Mouse (Mus musculus): ENCODE data around the gene Mcm6.
"Not testable (repeated sequence)": the region's sequence is repeated elsewhere in the genome, so short reads cannot be mapped to it uniquely, and the experiment has no call there.

The Mcm6 gene

DNA sequence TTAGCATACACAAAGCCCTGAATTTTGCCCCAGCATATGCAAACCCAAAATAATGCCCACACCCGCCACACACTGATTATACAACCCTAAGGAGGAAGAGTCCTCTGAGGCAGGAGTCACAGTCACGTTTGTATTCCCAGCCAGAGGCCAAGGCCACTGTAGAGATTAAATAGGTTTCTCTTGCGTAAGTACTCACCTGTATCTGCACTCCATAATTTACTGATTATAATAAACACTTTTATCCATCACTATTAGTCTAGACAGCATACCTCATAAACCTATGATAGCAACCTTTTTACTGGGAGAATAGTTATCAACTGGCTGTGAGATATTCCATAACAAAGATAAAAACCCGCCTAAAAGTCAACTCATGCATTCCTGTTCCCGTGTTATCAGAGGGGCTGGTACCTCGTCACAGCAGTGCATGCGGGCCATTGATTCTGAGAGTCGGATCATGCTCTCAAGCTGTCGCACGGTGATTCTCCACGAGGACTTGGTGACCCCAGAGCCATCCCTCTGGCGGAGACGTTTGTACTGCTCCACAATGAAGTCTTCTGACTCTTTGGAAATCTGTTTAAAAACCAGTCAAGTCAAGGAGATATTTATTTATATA lies 21.6 kb downstream of the Mcm6 start:
- DNase-seq (ENCODE audit: extremely low spot score, low spot score): no peak

DNA sequence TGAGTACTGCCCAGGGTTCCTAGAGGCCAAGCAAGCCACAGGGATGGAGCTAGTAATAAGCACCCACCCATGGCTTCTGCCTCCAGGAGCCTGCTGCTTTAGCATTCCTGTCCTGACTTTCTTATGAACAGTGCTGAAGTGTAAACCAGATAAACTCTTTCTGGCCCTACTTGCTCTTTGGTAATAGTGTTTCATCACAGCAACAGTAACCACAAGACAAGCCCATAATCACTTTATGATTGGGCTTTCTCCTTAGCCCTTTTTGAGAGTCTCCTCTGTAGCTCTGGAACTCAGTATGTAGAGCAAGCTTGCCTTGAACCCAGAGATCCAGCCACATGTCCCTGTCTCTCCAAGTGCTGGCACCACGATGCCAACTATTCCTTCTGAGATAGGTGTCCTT lies 29.2 kb downstream of the Mcm6 start:
- DNase-seq (ENCODE audit: extremely low spot score, low spot score): no peak

DNA sequence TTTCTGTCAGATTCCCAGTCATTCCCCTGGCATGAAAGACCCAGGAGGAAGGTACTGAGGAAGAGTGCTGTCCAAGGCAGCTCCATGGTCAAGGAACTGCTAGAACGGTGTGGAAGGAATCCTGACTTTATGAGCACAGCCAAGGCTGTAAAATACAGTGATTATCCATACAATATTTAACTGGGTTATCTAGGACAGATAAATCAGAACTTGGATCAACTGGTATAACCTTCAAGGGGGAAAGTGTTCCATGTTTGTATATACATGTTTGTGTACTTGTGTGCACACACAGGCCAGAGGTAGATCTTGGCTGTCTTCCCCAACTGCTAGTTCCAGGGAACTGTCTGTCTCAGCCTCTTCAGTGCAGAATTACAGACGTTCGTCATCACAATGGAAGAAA lies 31.2 kb downstream of the Mcm6 start, which contains the start of gene Lct:
Gene Lct, minus strand, starts transcription at position 101 of the 400 bp plus-strand sequence.
- DNase-seq (ENCODE audit: extremely low spot score, low spot score): no peak

DNA sequence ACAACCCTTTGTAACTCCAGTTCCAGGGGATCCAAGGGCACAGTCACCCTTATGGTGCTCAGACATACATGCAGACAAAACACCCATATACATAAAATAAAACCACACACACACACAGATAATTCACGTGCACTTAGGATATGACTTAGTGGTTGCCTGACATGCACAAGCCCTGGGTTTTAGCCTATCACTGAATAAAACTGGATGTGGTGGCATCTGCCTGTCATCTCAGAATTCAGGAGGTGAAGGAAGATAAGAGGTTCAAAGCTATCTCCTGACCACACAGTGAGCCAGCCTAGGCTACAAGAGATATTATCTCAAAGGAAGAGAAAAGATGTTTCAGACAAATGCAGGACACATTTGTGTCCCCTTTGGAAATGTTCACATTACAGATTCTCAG lies 32.3 kb downstream of the Mcm6 start:
- no peak for DNase-seq (ENCODE audit: extremely low spot score, low spot score)

DNA sequence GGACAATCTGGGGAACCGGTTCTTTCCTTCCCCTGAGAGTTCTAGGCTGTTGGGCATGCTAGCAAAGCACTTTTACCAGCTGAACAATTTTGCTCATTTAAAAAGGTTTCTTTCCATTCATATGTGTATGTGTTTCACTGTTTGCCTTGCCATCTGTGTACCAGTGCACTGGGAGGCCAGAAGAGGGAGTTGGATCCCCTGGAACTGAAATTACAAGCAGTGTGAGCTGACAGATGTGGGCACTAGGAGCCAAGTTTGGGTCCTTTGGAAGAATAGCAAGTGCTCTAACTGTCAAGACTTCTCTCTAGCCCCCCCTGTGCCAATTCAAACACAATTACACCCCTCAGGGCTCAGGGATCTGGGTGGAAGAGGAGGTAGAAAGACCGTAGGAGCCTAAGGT lies 34.7 kb downstream of the Mcm6 start:
- no peak for DNase-seq (ENCODE audit: extremely low spot score, low spot score)

DNA sequence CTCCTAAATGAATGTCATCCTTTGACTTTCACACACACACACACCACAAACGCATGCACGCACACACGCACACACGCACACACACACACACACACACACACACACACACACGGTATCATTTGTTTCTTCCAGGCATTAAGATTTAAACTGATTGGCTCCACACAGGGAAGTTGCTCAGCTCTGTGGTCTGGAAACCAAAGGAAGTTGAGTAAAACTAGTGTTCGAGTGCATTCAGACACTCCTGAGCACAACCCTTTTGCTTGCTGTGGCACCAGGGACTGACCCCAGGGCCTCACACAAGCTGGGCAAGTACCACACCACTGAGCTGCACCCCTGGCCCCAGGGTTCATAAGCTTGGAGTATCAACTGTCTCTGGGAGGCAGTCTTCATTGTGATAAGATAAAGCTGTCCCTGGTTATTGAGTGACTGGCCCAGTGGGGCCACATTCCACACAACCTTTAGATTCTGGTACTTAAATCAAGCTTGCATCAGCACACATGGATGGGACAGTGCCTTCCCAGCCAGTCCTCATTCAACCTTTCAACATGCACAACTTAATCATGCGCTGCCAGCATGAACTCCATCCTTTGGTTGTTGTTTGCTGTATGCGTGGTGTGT lies 36.3 kb downstream of the Mcm6 start:
- DNase-seq (ENCODE audit: extremely low spot score, low spot score): no peak

DNA sequence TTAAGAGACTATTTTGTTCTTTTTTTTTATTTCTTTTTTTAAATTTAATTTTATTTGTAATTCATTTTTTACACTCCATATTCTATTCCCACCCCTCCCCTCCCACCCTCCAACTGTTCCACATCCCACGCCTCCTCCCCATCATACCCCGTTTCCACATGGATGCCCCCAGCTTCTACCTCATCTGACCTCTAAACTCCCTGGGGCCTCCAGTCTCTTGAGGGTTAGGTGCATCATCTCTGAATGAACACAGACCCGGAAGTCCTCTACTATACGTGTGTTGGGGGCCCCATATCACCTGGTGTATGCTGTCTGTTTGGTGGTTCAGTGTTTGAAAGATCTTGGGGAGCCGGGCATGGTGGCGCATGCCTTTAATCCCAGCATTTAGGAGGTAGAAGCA lies 40.2 kb downstream of the Mcm6 start:
- DNase-seq (ENCODE audit: extremely low spot score, low spot score): not testable (repeated sequence)

DNA sequence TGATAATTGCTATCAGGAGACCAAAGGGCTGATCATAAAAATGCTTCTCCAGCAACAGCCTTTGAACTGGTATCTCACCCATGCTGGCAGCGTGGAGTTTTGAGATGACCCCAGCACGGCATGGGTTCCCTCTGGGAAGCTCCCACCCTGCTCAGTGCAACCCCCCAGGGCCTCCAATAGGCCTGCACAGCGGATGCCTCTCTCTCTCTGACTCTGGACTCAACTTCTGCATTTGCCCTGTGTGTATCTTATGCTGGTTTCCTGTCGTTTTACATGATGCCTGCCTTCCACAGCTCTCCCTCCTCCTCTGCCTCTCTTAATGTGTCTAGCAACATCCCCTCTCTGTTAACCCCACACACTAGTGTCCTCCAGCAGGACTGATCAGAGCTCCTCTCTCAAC lies 44.8 kb downstream of the Mcm6 start:
- no peak for DNase-seq (ENCODE audit: extremely low spot score, low spot score)

DNA sequence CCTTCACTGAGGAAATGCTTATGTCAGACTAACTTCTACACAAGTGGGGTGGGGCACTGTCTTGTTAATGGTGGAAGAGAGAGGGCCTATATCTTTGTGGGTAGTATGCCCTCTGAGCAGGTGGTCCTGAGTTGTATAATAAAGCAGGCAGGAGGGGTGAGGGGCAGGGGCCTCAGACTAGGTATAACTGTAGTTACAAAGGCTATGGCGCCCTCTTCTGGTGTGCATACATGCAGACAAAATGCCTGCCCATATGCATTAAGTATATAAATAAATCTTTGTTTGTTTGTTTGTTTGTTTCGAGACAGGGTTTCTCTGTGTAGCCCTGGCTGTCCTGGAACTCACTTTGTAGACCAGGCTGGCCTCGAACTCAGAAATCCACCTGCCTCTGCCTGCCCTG lies 50.4 kb downstream of the Mcm6 start:
- no peak for DNase-seq (ENCODE audit: extremely low spot score, low spot score)

DNA sequence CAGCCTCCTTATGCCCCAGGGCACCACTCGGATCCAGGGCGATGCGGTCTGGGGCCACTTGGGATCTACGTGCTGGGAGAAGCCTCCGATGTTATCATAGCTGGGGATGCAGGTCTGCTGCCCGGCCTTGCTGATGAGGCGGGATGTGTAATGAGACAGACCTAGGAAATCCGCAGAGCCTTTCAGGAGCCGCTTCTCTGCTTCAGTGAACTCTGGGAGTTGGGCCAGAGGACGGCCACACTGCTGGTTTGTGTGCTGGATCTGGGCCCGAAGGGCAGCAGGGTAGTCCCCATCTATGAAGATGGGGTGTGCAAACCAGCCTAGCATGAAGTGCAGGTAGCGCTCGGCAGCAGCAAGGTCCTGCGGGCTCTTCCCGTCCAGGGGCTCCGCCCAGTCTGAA lies 55.6 kb downstream of the Mcm6 start:
- no peak for DNase-seq (ENCODE audit: extremely low spot score, low spot score)

DNA sequence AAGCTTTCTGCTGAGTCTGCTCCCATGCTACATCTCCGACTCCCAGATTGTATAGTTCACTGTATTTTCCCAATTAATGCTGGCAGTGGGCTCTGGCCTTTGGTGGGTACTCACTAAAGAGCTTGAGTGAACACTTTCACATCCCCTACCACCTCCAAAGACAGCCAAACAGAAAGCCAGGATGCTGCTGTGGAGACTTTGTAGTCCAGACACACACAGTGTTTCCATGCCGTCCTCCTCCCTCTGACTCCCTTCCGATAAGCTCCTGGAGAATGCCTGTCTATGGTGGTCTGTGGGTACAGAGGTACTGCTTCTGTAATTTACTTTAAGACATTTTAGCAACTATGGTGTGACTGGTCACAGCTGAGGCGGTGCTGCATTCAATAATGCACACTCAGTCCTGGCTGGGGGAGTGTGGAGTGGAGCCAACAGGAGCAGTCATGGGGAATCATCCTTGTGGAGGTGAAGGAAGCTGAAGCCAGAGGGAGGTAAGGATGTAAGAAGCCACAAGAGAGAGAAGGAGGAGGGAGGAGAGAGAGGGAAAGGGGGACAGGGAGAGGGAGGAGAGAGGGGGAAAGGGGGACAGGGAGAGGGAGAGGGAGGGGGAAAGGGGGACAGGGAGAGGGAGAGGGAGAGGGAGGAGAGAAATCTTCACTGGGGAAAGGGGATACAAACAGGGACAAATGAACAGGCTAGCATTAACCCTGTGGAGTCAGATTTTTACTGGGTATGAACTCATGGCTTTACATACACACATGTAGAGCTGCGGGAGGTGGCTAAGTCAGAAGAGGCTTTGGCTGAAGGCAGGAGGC lies 63.5 kb downstream of the Mcm6 start:
- no peak for DNase-seq (ENCODE audit: extremely low spot score, low spot score)

DNA sequence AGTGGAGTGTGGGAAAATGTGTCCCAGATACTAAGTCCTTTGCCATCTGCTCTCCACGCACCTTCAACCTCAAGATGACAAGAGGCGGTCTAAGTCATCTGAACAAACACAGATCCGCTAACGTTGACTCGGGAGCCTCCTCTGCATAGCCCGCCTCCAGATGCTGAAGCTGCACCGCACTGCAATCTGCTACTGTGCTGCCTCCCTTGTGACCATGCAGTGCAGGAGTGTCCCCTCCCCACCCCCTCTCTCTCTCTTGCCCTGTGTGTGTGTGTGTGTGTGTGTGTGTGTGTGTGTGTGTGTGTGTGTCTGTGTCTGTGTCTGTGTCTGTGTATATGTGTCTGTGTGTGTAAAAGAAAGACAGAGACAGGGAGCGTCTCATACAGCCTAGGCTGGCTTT lies 64.2 kb downstream of the Mcm6 start:
- DNase-seq (ENCODE audit: extremely low spot score, low spot score): no peak

DNA sequence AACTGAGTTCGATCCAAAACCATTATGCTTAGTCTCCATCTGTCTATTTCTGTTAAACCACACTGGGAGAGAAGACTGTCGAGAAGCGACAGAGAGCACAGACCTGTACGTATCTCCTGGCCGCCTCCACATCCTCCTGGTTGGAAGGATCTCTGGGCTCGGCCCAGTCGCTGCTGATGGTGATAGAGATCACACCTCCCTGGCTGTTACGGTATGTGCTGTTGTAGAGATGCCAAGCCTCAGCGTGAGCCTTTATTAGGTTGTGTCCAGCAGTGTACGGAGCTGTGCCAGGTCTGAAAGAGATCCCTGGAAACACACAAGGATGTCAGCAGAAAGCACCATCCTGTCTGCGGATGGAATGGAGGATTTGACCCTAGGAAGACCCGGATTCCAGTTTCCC lies 65.9 kb downstream of the Mcm6 start:
- no peak for DNase-seq (ENCODE audit: extremely low spot score, low spot score)

DNA sequence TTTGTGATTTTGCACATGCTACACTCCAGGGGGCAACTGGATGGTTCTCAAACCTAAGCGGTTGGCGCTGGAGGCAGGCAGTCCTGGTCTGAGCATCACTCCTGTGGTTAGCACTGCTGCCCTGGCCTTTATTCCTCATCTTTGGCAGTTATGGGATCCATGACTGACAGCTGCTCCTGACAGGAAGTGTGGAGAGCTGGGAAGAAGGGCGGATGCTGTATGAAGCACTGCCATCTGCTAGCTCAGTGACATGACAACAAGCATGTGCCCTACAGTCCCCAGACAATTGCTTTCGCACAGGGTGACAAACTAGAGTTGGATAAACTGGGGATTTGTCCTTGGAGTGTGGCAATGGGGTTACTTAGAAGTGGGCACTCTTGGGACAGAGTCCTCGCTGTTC lies 69.2 kb downstream of the Mcm6 start:
- no peak for DNase-seq (ENCODE audit: extremely low spot score, low spot score)

DNA sequence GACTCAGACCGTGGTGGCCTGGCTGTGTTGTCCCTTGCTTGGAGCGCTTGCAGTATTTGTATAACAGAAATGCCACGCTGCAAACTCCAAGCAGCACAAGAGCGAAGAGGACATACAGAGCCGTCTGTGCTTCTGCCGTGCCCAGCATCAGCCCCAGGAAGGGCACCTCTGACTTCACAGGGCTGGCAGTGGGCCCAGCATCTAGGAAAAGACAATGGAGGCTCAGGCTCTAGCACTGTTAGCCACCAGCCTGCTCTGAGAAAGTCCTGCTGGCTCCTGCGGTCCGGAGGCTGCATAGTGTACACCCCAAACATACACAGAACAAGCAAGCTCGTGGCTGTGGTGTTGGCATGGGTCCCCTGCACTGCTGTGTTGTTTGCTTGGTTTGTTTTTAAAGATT lies 74.3 kb downstream of the Mcm6 start:
- DNase-seq (ENCODE audit: extremely low spot score, low spot score): no peak

DNA sequence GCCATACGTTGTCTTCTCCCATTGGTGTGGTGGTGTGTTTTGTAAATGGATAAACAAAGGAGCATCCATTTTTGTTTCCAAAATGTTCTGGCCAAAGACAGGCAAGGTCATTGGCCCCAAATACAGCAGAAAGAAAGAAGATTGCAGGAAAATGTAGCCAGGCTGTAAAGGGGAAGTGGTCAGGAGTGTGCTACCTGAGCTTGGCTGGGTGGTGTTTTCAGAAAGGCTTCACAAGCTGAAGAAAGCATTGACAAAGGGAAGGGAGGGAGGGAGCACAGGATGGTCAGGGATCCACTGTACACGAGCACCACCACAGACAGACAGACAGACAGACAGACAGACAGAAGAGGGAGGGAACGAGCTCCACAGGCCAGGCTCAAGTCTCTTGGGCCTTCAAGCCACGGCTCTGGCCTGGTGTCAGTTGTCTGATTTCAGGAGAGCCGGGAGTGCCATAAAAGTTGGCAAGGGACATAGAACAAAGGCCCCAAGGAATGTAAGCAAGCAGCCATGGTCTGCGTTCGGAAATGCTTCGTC lies 75.2 kb downstream of the Mcm6 start:
- no peak for DNase-seq (ENCODE audit: extremely low spot score, low spot score)

DNA sequence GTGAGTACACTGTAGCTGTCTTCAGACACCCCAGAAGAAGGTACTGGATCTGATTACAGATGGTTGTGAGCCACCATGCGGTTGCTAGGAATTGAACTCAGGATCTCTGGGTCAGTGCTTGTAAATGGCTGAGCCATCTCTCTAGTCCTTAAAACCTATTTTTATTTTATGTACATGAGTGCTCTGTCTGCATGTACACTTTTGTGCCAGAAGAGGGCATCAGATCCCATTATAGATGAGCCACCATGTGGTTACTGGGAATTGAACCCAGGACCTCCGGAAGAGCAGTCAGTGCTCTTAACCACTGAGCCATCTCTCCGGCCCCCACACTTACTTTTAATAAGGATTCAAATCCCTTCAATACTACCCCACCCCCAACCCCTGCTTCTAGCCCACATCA lies 76.5 kb downstream of the Mcm6 start:
- DNase-seq (ENCODE audit: extremely low spot score, low spot score): no peak

DNA sequence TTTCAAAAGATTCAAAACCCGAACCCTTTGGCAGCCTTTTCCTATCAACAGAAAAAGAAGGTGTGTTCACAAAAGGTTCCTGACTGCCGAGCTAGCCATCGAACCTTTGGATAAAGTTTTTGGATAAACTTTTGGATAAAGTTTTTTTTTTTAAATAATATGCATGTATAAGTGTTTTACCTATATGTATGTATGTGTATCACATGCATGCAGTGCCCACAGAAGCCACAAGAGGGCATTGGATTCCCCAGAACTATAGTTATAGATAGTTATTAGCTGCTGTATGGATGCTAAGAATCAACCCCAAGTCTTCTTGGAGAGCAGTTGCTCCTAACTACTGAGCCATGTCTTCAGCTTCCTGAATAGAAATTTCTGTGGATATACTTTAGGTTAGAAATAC lies 77.7 kb downstream of the Mcm6 start:
- no peak for DNase-seq (ENCODE audit: extremely low spot score, low spot score)

Data from neural tube, embryonic 10.5 days (tissue).